Mouse (Mus musculus): Measurements from ENCODE around the gene Chtop. TPM values are rescaled to one million over a fixed set of nuclear protein-coding genes. Genes with fewer than 3 reads are reported as not detected.

The Chtop gene
- 88.3 and 113 TPM in 2 replicates for total RNA-seq (2017)

- peak; percentile 73 for ATAC-seq (replicated peaks; ENCODE audit: low read depth, poor library complexity, severe bottlenecking)
These were observed at the start of gene Chtop for GRCm38 (mm10) chr3:90508950-90509746. Chtop (minus strand) TSS chr3:90509498.

GRCm38 (mm10) chr3:90555954-90556353 lies 46.7 kb upstream of the Chtop start:
- ATAC-seq (replicated peaks; ENCODE audit: low read depth, poor library complexity, severe bottlenecking): no peak

- ATAC-seq (replicated peaks; ENCODE audit: low read depth, poor library complexity, severe bottlenecking): no peak
These were observed 42.9 kb upstream of the Chtop start for GRCm38 (mm10) chr3:90552231-90552630.

- ATAC-seq (replicated peaks; ENCODE audit: low read depth, poor library complexity, severe bottlenecking): no peak
These were observed 41.1 kb upstream of the Chtop start for GRCm38 (mm10) chr3:90550421-90550790.

GRCm38 (mm10) chr3:90549676-90550420 lies 40.5 kb upstream of the Chtop start:
- ATAC-seq (replicated peaks; ENCODE audit: low read depth, poor library complexity, severe bottlenecking): no peak

GRCm38 (mm10) chr3:90540904-90541303 lies 31.6 kb upstream of the Chtop start:
- ATAC-seq (replicated peaks; ENCODE audit: low read depth, poor library complexity, severe bottlenecking): no peak

- ATAC-seq (replicated peaks; ENCODE audit: low read depth, poor library complexity, severe bottlenecking): no peak
These were observed 28.6 kb upstream of the Chtop start for GRCm38 (mm10) chr3:90537905-90538296.

GRCm38 (mm10) chr3:90537141-90537904 lies 28.0 kb upstream of the Chtop start, which contains the start of gene S100a16:
S100a16 (plus strand) TSS chr3:90537254.
- ATAC-seq (replicated peaks; ENCODE audit: low read depth, poor library complexity, severe bottlenecking): no peak

GRCm38 (mm10) chr3:90535446-90535845 lies 26.1 kb upstream of the Chtop start:
- no peak for ATAC-seq (replicated peaks; ENCODE audit: low read depth, poor library complexity, severe bottlenecking)

GRCm38 (mm10) chr3:90531713-90532112 lies 22.4 kb upstream of the Chtop start:
- no peak for ATAC-seq (replicated peaks; ENCODE audit: low read depth, poor library complexity, severe bottlenecking)

- no peak for ATAC-seq (replicated peaks; ENCODE audit: low read depth, poor library complexity, severe bottlenecking)
These were observed 18.1 kb upstream of the Chtop start for GRCm38 (mm10) chr3:90527291-90527873.

GRCm38 (mm10) chr3:90526580-90526979 lies 17.3 kb upstream of the Chtop start, which contains the start of gene S100a14:
S100a14 (plus strand) TSS chr3:90526856.
- ATAC-seq (replicated peaks; ENCODE audit: low read depth, poor library complexity, severe bottlenecking): no peak

GRCm38 (mm10) chr3:90526076-90526475 lies 16.8 kb upstream of the Chtop start:
- ATAC-seq (replicated peaks; ENCODE audit: low read depth, poor library complexity, severe bottlenecking): no peak

GRCm38 (mm10) chr3:90525421-90525820 lies 16.1 kb upstream of the Chtop start:
- ATAC-seq (replicated peaks; ENCODE audit: low read depth, poor library complexity, severe bottlenecking): peak; percentile 98

GRCm38 (mm10) chr3:90517711-90518110 lies 8.4 kb upstream of the Chtop start:
- ATAC-seq (replicated peaks; ENCODE audit: low read depth, poor library complexity, severe bottlenecking): no peak

- ATAC-seq (replicated peaks; ENCODE audit: low read depth, poor library complexity, severe bottlenecking): no peak
These were observed 6.5 kb upstream of the Chtop start for GRCm38 (mm10) chr3:90515789-90516188.

- no peak for ATAC-seq (replicated peaks; ENCODE audit: low read depth, poor library complexity, severe bottlenecking)
These were observed 5.9 kb upstream of the Chtop start for GRCm38 (mm10) chr3:90515242-90515641.

GRCm38 (mm10) chr3:90514691-90515090 lies 5.4 kb upstream of the Chtop start:
- ATAC-seq (replicated peaks; ENCODE audit: low read depth, poor library complexity, severe bottlenecking): peak; percentile 80

- peak; percentile 71 for ATAC-seq (replicated peaks; ENCODE audit: low read depth, poor library complexity, severe bottlenecking)
These were observed 4.7 kb upstream of the Chtop start, which contains the start of the genes S100a1 and S100a13 for GRCm38 (mm10) chr3:90513796-90514590. S100a1 (minus strand) TSS chr3:90514392. S100a13 (plus strand) TSS chr3:90514435.

All from common myeloid progenitor, adult 5-6 weeks (primary cell).